Mouse (Mus musculus) kidney, adult 2 months (tissue): ENCODE data around the gene Rab6b. TPM values are rescaled to one million over a fixed set of nuclear protein-coding genes. Genes with fewer than 3 reads are reported as not detected.
"Not testable (repeated sequence)": the region's sequence is repeated elsewhere in the genome, so short reads cannot be mapped to it uniquely, and the experiment has no call there.

Source experiments
- DNase-seq: peaks from one replicate; pipeline ENCODE4 v3.0.0; 2021
- H3K27ac ChIP-seq: fragments of 200-500 bp; 2 replicates; pipeline ENCODE4 v1.5.1; 2012; ENCODE audit warnings: low read depth, low read length, control low read depth, inconsistent platforms; ENCODE audit not compliant: insufficient read depth
- H3K27me3 ChIP-seq: fragments of 200-500 bp; replicated peaks from 2 replicates; pipeline ENCODE4 v1.6.1; 2012; ENCODE audit warnings: mild to moderate bottlenecking, moderate library complexity, low read length, inconsistent platforms; ENCODE audit not compliant: control insufficient read depth, insufficient read depth
- H3K36me3 ChIP-seq: fragments of 200-500 bp; 2 replicates; pipeline ENCODE4 v1.6.1; 2012; ENCODE audit warnings: mild to moderate bottlenecking, moderate library complexity, low read length, inconsistent platforms; ENCODE audit not compliant: control insufficient read depth, insufficient read depth
- H3K4me1 ChIP-seq: fragments of 200-500 bp; 2 replicates; pipeline ENCODE4 v1.6.1; 2011; ENCODE audit warnings: low read length; ENCODE audit not compliant: control insufficient read depth, insufficient read depth
- H3K4me3 ChIP-seq: fragments of 200-500 bp; 2 replicates; pipeline ENCODE4 v1.5.1; 2011; ENCODE audit warnings: mild to moderate bottlenecking, low read depth, low read length, control low read depth; ENCODE audit not compliant: insufficient read depth
- CTCF ChIP-seq: fragments of 200-500 bp; conservative IDR thresholded peaks from 2 replicates; pipeline ENCODE4 v1.5.1; 2011; ENCODE audit warnings: low read depth, mild to moderate bottlenecking, control low read depth, low read length, moderate library complexity, mixed read lengths; ENCODE audit not compliant: insufficient read depth, insufficient read length
- POLR2A ChIP-seq: fragments of 200-500 bp; IDR thresholded peaks from one replicate; pipeline ENCODE4 v1.6.1; 2011; ENCODE audit warnings: low read depth, low read length, control low read depth
- WGBS: fragments of 180-500 bp; shearing (Covaris S2); methylation state at CpG from one replicate; pipeline ENCODE4 v1.1.7; 2018; 5-methylcytosine and 5-hydroxymethylcytosine counted together
- polyA plus RNA-seq: library from polyadenylated mRNA; depleted of rRNA; stranded (reverse); fragments of >200 nt; gene quantifications from 2 replicates; pipeline ENCODE4 v1.2.3, GENCODE M21; 2012

Rab6b gene
- polyA plus RNA-seq, 1 experiment, result 3.8 TPM

GRCm38 (mm10) chr9:103154568-103154967 lies 43.0 kb downstream of the Rab6b start:
- no peaks in the 10 kb centered on the region for H3K27me3 ChIP-seq
- H3K36me3 ChIP-seq, result no peaks in the 10 kb centered on the region
- no peak overlapping the region for H3K4me3 ChIP-seq
- TF ChIP-seq CTCF, result no peak
- no peak for TF ChIP-seq POLR2A
- no peaks in the 10 kb centered on the region for H3K4me1 ChIP-seq
- no peak for DNase-seq
- H3K27ac ChIP-seq, result no peak overlapping the region
- 85% methylated on average over 2 of the region's 2 CpGs for WGBS

GRCm38 (mm10) chr9:103155158-103155557 lies 43.6 kb downstream of the Rab6b start:
- H3K4me3 ChIP-seq, H3K4me1 ChIP-seq, H3K27ac ChIP-seq, DNase-seq, H3K36me3 ChIP-seq, H3K27me3 ChIP-seq: not testable (repeated sequence)
- 83% methylated on average over 7 of the region's 7 CpGs for WGBS

- DNase-seq, result no peak
- H3K27me3 ChIP-seq, result no peaks in the 10 kb centered on the region
- H3K36me3 ChIP-seq, result no peaks in the 10 kb centered on the region
- no peak overlapping the region for H3K4me3 ChIP-seq
- 86% methylated on average over 15 of the region's 15 CpGs for WGBS
- TF ChIP-seq CTCF (no peak), POLR2A (no peak)
- H3K27ac ChIP-seq, result no peak overlapping the region
- no peaks in the 10 kb centered on the region for H3K4me1 ChIP-seq
Measured at GRCm38 (mm10) chr9:103163806-103164205, 52.2 kb downstream of the Rab6b start.

GRCm38 (mm10) chr9:103168046-103168445 lies 56.5 kb downstream of the Rab6b start:
- 89% methylated on average over 6 of the region's 6 CpGs for WGBS
- TF ChIP-seq CTCF (0 out of 2 replicates have a peak, but pooled peaks have one; percentile 15), POLR2A (no peak)
- Histone ChIP-seq H3K27ac (no peak overlapping the region), H3K4me3 (no peak overlapping the region), H3K4me1 (no peaks in the 10 kb centered on the region), H3K36me3 (no peaks in the 10 kb centered on the region), H3K27me3 (no peaks in the 10 kb centered on the region)
- DNase-seq, result no peak

GRCm38 (mm10) chr9:103168771-103169170 lies 57.2 kb downstream of the Rab6b start:
- DNase-seq, result no peak
- Histone ChIP-seq H3K27ac (no peak overlapping the region), H3K4me1 (no peaks in the 10 kb centered on the region), H3K36me3 (no peaks in the 10 kb centered on the region), H3K27me3 (no peaks in the 10 kb centered on the region), H3K4me3 (no peak overlapping the region)
- WGBS, result 78% methylated on average over 7 of the region's 7 CpGs
- TF ChIP-seq POLR2A (no peak), CTCF (no peak)

GRCm38 (mm10) chr9:103174771-103175519 lies 63.4 kb downstream of the Rab6b start:
- DNase-seq, result peak; percentile 41
- Histone ChIP-seq H3K27ac (no peak overlapping the region), H3K4me3 (no peak overlapping the region), H3K27me3 (no peaks in the 10 kb centered on the region), H3K36me3 (no peaks in the 10 kb centered on the region), H3K4me1 (no peaks in the 10 kb centered on the region)
- WGBS, result 46% methylated on average over 6 of the region's 6 CpGs
- TF ChIP-seq POLR2A (no peak), CTCF (peak; percentile 86)

GRCm38 (mm10) chr9:103175692-103176091 lies 64.1 kb downstream of the Rab6b start:
- no peaks in the 10 kb centered on the region for H3K4me1 ChIP-seq
- whole genome bisulfite sequencing, result 98% methylated on average over 7 of the region's 7 CpGs
- H3K4me3 ChIP-seq, result no peak overlapping the region
- no peaks in the 10 kb centered on the region for H3K27me3 ChIP-seq
- H3K27ac ChIP-seq, result no peak overlapping the region
- TF ChIP-seq POLR2A (no peak), CTCF (no peak)
- no peaks in the 10 kb centered on the region for H3K36me3 ChIP-seq
- no peak for DNase-seq

- 54% methylated on average over 3 of the region's 3 CpGs for WGBS
- Histone ChIP-seq H3K4me1 (no peaks in the 10 kb centered on the region; the same call in 1 of the 2 replicates), H3K27ac (no peak overlapping the region), H3K36me3 (no peaks in the 10 kb centered on the region), H3K4me3 (no peak overlapping the region), H3K27me3 (no peaks in the 10 kb centered on the region)
- peak; percentile 17 for DNase-seq
- TF ChIP-seq POLR2A, result no peak
- TF ChIP-seq CTCF, result no peak
Measured at GRCm38 (mm10) chr9:103180303-103180702, 68.7 kb downstream of the Rab6b start.
